Mouse (Mus musculus): ENCODE data around the gene Krtap5-2. TPM values are rescaled to one million over a fixed set of nuclear protein-coding genes. Genes with fewer than 3 reads are reported as not detected.

The Krtap5-2 gene
- polyA plus RNA-seq (2014; fragmentation: Illumina TruSeq; extraction: RNeasy Lipid Tissue Mini Kit (QIAGEN cat#74804); ENCODE audit: low read depth, low replicate concordance) = not detected

DNA sequence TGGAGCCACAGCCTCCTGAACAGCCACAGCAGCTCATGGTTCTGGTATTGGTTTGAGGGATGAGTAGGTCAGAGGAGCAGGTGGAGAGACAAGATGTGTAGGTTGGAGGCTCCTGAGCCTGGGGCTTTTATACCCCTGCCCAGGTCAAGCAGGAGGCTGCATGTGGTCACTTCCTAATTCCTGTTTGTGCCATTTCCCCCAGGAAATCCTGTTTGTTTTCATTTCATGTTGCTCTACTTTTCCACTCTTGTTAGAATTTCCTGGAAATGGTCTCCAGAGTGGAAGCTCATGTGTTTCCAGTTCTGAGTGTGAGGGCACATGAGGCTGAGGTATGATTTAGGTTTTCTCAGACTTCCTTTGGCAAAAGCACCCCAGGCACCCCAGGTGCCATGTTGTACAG, at the start of gene Krtap5-2:
TSS of gene Krtap5-2 (minus strand) at position 101 of the 400 bp plus-strand sequence.

DNA sequence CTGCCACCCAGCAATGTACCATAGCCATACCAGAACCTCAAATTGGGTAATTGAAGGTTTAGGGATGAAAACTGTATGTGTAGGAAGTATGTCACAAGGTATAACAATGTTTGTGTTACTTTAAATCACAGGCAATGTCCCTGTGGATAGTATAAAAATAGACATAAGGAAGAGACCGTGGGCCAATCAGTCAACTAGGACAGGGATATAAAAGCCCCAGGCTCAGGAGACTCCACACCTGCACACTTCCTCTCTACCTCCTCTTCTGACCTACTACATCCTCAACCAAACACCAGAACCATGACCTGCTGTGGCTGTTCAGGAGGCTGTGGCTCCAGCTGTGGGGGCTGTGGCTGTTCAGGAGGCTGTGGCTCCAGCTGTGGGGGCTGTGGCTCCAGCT, 35.8 kb upstream of the Krtap5-2 start, which contains the start of gene Gm7579:
TSS of gene Gm7579 (plus strand) at position 301 of the 400 bp plus-strand sequence.

GRCm38 (mm10) chr7:142201064-142201463, 25.3 kb upstream of the Krtap5-2 start, which contains the start of gene Krtap5-3:
Gene Krtap5-3, plus strand, starts transcription at chr7:142201364.

GRCm38 (mm10) chr7:142190289-142190688, 14.5 kb upstream of the Krtap5-2 start, which contains the start of gene Gm10153:
Gene Gm10153, minus strand, starts transcription at chr7:142190389.

GRCm38 (mm10) chr7:142165639-142166038, 10.2 kb downstream of the Krtap5-2 start, which contains the start of gene Gm4553:
Gene Gm4553, minus strand, starts transcription at chr7:142165739.

GRCm38 (mm10) chr7:142157013-142157412, 18.8 kb downstream of the Krtap5-2 start, which contains the start of gene Gm29735:
Gene Gm29735, minus strand, starts transcription at chr7:142157113.

DNA sequence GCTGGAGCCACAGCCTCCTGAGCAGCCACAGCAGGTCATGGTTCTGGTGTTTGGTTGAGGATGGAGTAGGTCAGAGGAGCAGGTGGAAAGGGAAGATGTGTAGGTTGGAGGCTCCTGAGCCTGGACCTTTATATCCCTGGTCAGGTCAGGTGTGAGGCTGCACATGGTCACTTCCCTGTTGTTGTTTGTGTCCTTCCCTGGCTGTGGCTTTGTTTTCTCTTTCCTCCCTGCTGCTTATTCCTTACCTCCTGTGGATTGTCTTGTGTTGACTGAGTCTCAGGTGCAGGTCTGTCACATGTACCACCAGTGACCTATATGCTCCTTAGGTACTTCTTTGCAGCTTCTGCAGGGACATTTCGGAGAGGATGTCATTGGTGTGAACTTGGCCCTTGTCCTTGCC, 31.3 kb downstream of the Krtap5-2 start, which contains the start of gene Gm45337:
TSS of gene Gm45337 (minus strand) at position 101 of the 400 bp plus-strand sequence.

GRCm38 (mm10) chr7:142135934-142136333, 39.9 kb downstream of the Krtap5-2 start, which contains the start of gene Gm39115:
Gene Gm39115, minus strand, starts transcription at chr7:142136034.

Other genes with a start within 250 kb of the Krtap5-2 start
- gene Brsk2, start 226.3 kb downstream of the Krtap5-2 start, polyA plus RNA-seq (2014; fragmentation: Illumina TruSeq; extraction: RNeasy Lipid Tissue Mini Kit (QIAGEN cat#74804); ENCODE audit: low read depth, low replicate concordance) = not detected
- gene Mob2, start 114.9 kb downstream of the Krtap5-2 start, polyA plus RNA-seq (2014; fragmentation: Illumina TruSeq; extraction: RNeasy Lipid Tissue Mini Kit (QIAGEN cat#74804); ENCODE audit: low read depth, low replicate concordance) = 47.0 TPM
- 26.2 TPM for gene Dusp8, start 80.2 kb downstream of the Krtap5-2 start, polyA plus RNA-seq (2014; fragmentation: Illumina TruSeq; extraction: RNeasy Lipid Tissue Mini Kit (QIAGEN cat#74804); ENCODE audit: low read depth, low replicate concordance)
- not detected for gene Gm45618, start 55.3 kb downstream of the Krtap5-2 start, polyA plus RNA-seq (2014; fragmentation: Illumina TruSeq; extraction: RNeasy Lipid Tissue Mini Kit (QIAGEN cat#74804); ENCODE audit: low read depth, low replicate concordance)
- not detected for gene Gm39115, start 40.0 kb downstream of the Krtap5-2 start, polyA plus RNA-seq (2014; fragmentation: Illumina TruSeq; extraction: RNeasy Lipid Tissue Mini Kit (QIAGEN cat#74804); ENCODE audit: low read depth, low replicate concordance)
- gene Gm45337, start 31.4 kb downstream of the Krtap5-2 start, polyA plus RNA-seq (2014; fragmentation: Illumina TruSeq; extraction: RNeasy Lipid Tissue Mini Kit (QIAGEN cat#74804); ENCODE audit: low read depth, low replicate concordance) = not detected
- not detected for gene Gm29735, start 18.9 kb downstream of the Krtap5-2 start, polyA plus RNA-seq (2014; fragmentation: Illumina TruSeq; extraction: RNeasy Lipid Tissue Mini Kit (QIAGEN cat#74804); ENCODE audit: low read depth, low replicate concordance)
- gene Gm4553, start 10.3 kb downstream of the Krtap5-2 start, polyA plus RNA-seq (2014; fragmentation: Illumina TruSeq; extraction: RNeasy Lipid Tissue Mini Kit (QIAGEN cat#74804); ENCODE audit: low read depth, low replicate concordance) = not detected
- not detected for gene Gm10153, start 14.4 kb upstream of the Krtap5-2 start, polyA plus RNA-seq (2014; fragmentation: Illumina TruSeq; extraction: RNeasy Lipid Tissue Mini Kit (QIAGEN cat#74804); ENCODE audit: low read depth, low replicate concordance)
- gene Krtap5-3, start 25.4 kb upstream of the Krtap5-2 start, polyA plus RNA-seq (2014; fragmentation: Illumina TruSeq; extraction: RNeasy Lipid Tissue Mini Kit (QIAGEN cat#74804); ENCODE audit: low read depth, low replicate concordance) = not detected
- gene Gm7579, start 35.9 kb upstream of the Krtap5-2 start, polyA plus RNA-seq (2014; fragmentation: Illumina TruSeq; extraction: RNeasy Lipid Tissue Mini Kit (QIAGEN cat#74804); ENCODE audit: low read depth, low replicate concordance) = not detected
- not detected for gene Krtap5-5, start 54.0 kb upstream of the Krtap5-2 start, polyA plus RNA-seq (2014; fragmentation: Illumina TruSeq; extraction: RNeasy Lipid Tissue Mini Kit (QIAGEN cat#74804); ENCODE audit: low read depth, low replicate concordance)
- gene Gm40460, start 65.1 kb upstream of the Krtap5-2 start, polyA plus RNA-seq (2014; fragmentation: Illumina TruSeq; extraction: RNeasy Lipid Tissue Mini Kit (QIAGEN cat#74804); ENCODE audit: low read depth, low replicate concordance) = not detected
- gene Gm2431, start 82.3 kb upstream of the Krtap5-2 start, polyA plus RNA-seq (2014; fragmentation: Illumina TruSeq; extraction: RNeasy Lipid Tissue Mini Kit (QIAGEN cat#74804); ENCODE audit: low read depth, low replicate concordance) = not detected
- gene Gm4559, start 98.4 kb upstream of the Krtap5-2 start, polyA plus RNA-seq (2014; fragmentation: Illumina TruSeq; extraction: RNeasy Lipid Tissue Mini Kit (QIAGEN cat#74804); ENCODE audit: low read depth, low replicate concordance) = not detected
- not detected for gene Krtap5-1, start 121.1 kb upstream of the Krtap5-2 start, polyA plus RNA-seq (2014; fragmentation: Illumina TruSeq; extraction: RNeasy Lipid Tissue Mini Kit (QIAGEN cat#74804); ENCODE audit: low read depth, low replicate concordance)
- gene Krtap5-4, start 127.5 kb upstream of the Krtap5-2 start, polyA plus RNA-seq (2014; fragmentation: Illumina TruSeq; extraction: RNeasy Lipid Tissue Mini Kit (QIAGEN cat#74804); ENCODE audit: low read depth, low replicate concordance) = not detected
- gene Ifitm10, start 197.7 kb upstream of the Krtap5-2 start, polyA plus RNA-seq (2014; fragmentation: Illumina TruSeq; extraction: RNeasy Lipid Tissue Mini Kit (QIAGEN cat#74804); ENCODE audit: low read depth, low replicate concordance) = 2.7 TPM
- not detected for gene Gm49369, start 206.7 kb upstream of the Krtap5-2 start, polyA plus RNA-seq (2014; fragmentation: Illumina TruSeq; extraction: RNeasy Lipid Tissue Mini Kit (QIAGEN cat#74804); ENCODE audit: low read depth, low replicate concordance)
- 1,183 TPM for gene Ctsd, start 212.0 kb upstream of the Krtap5-2 start, polyA plus RNA-seq (2014; fragmentation: Illumina TruSeq; extraction: RNeasy Lipid Tissue Mini Kit (QIAGEN cat#74804); ENCODE audit: low read depth, low replicate concordance)